Mouse (Mus musculus) midbrain, embryonic 11.5 days (tissue): ENCODE measurements around the gene Serhl. TPM values are rescaled to one million over a fixed set of nuclear protein-coding genes. Genes with fewer than 3 reads are reported as not detected.
"Not testable (repeated sequence)": the region's sequence is repeated elsewhere in the genome, so short reads cannot be mapped to it uniquely, and the experiment has no call there.

Experiments used
- ATAC-seq: fragments of 200-750 bp; cut with Nextera tagmentation; 2 replicates; pipeline ENCODE4 v1.8.0; 2017; ENCODE audit warnings: moderate TSS enrichment, moderate library complexity; ENCODE audit not compliant: low FRiP score
- DNase-seq: peaks from one replicate; pipeline ENCODE4 v3.0.0; 2015; ENCODE audit warnings: low spot score; ENCODE audit errors: missing footprints
- H3K27ac ChIP-seq: fragments of 300-500 bp; sonication (generic); 2 replicates; pipeline ENCODE4 v1.5.1; 2014; ENCODE audit warnings: low read depth, low read length
- H3K27me3 ChIP-seq: fragments of 300-500 bp; sonication (generic); 2 replicates; pipeline ENCODE4 v1.6.1; 2014; ENCODE audit warnings: mild to moderate bottlenecking, low read length, moderate library complexity, mixed read lengths; ENCODE audit not compliant: control insufficient read depth, insufficient read depth
- H3K36me3 ChIP-seq: fragments of 300-500 bp; sonication (generic); 2 replicates; pipeline ENCODE4 v1.6.1; 2014; ENCODE audit warnings: mild to moderate bottlenecking, low read length, moderate library complexity, mixed read lengths; ENCODE audit not compliant: control insufficient read depth, insufficient read depth
- H3K4me1 ChIP-seq: fragments of 300-500 bp; sonication (generic); 2 replicates; pipeline ENCODE4 v1.6.1; 2014; ENCODE audit warnings: low read length; ENCODE audit not compliant: control insufficient read depth, insufficient read depth
- H3K4me2 ChIP-seq: fragments of 300-500 bp; sonication (generic); 2 replicates; pipeline ENCODE4 v1.6.1; 2014; ENCODE audit warnings: mild to moderate bottlenecking, moderate library complexity
- H3K4me3 ChIP-seq: fragments of 300-500 bp; sonication (generic); 2 replicates; pipeline ENCODE4 v1.5.1; 2014; ENCODE audit warnings: low read depth, low read length
- H3K9ac ChIP-seq: fragments of 300-500 bp; sonication (generic); 2 replicates; pipeline ENCODE4 v1.6.1; 2014; ENCODE audit warnings: low read length
- H3K9me3 ChIP-seq: fragments of 300-500 bp; sonication (generic); 2 replicates; pipeline ENCODE4 v1.6.1; 2016; ENCODE audit warnings: low read length; ENCODE audit not compliant: control insufficient read depth
- WGBS: fragments of 180-500 bp; shearing (Covaris S2); extraction: QIAGEN DNeasy Blood & Tissue Kit; methylation state at CpG from one replicate; pipeline ENCODE4 v1.1.7; 2014; 5-methylcytosine and 5-hydroxymethylcytosine counted together
- polyA plus RNA-seq: library from polyadenylated mRNA; unstranded; fragments of >200 nt; fragmentation: Nextera tagmentation; extraction: Ambion mirVana; gene quantifications from 2 replicates; pipeline ENCODE4 v1.2.1, GENCODE M21; 2014

Serhl gene
- polyA plus RNA-seq, 1 experiment from 2014 or later = 47.0 TPM

DNA sequence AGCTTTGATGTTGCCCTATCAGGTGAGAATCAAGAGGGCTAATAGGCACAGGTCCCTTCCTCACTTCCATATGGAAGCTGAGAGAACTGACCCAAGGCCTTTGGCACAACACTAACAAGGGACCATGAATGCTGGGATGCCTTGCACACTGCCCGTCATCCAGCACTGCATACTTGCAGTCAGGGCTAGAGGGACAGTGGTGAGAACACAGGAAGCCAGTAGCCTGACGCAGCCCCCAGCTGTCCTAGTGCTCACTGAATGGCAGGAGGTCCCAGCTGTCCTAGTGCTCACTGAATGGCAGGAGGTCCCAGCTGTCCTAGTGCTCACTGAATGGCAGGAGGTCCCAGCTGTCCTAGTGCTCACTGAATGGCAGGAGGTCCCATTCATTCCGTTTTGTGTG, 37.7 kb downstream of the Serhl start:
- ATAC-seq = not testable (repeated sequence)

DNA sequence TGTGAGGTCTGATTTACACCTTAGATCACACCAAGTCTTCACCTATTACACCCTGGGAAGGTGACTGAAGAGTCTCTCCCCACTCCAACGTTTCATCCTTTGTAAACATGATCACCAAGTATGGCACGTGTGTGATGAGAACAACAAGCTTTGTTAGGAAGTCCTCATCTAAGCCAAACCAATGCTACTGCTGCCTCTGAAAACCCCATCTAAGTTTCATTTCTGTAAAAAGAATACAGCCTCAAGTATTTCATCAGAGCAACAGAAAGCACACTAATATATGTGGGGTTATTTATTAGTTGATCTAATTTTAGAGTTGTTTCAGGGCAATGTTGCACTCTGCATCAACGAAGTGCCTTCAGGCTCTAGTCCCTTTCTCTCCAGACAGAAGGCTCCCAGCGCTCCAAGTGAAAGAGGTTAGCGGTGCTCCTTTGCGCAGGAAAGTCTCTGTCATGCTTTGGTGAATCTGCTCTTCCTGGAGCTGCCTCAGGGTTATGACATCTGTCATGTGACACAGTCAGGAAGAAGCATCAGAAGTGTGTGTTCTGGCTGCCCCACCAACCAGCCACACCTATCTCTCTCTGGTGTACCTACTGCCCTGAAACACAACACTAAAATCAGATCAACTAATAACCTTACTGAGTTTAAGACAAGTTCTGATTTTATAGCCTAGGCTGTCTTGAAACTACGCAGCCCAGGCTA, 40.4 kb downstream of the Serhl start:
- DNase-seq (no peak), ATAC-seq (no peak)
- Histone ChIP-seq H3K4me3 (no peak overlapping the region), H3K9me3 (no peaks in the 10 kb centered on the region), H3K27me3 (no peaks in the 10 kb centered on the region), H3K4me2 (no peak overlapping the region), H3K9ac (no peak overlapping the region), H3K27ac (no peak overlapping the region), H3K36me3 (peaks cover 56% of the 10 kb centered on the region), H3K4me1 (no peaks in the 10 kb centered on the region)
- 93% methylated on average over 7 of the region's 7 CpGs for WGBS

More for the DNA sequence above, 37.7 kb downstream of the Serhl start:
- not testable (repeated sequence) for H3K9ac ChIP-seq, H3K4me1 ChIP-seq, DNase-seq, H3K27ac ChIP-seq, H3K4me3 ChIP-seq, H3K9me3 ChIP-seq, H3K27me3 ChIP-seq, H3K4me2 ChIP-seq
- 76% methylated on average over 3 of the region's 3 CpGs for WGBS
- H3K36me3 ChIP-seq = peaks cover 46% of the 10 kb centered on the region

DNA sequence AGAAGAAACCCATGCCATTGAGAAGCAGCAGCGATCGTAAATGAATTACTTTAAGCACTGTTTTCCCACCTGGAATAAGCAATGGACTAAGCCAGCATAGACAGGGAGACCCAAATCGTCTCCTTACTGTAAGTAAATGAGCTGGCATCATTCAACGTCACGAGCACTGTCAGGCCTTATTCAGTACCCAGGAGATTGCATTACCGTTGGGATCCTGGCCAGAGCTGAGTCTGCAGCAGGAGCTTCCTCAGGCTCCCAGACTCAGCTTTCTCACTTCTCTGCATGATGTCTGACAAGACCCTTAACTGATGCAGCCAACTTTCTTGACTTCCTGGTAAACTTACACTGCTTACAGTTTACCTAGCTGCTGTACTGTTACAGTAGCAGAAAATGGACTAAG, 45.4 kb downstream of the Serhl start:
- H3K9ac ChIP-seq = no peak overlapping the region
- no peak overlapping the region for H3K4me3 ChIP-seq
- H3K4me1 ChIP-seq = no peaks in the 10 kb centered on the region
- no peak for ATAC-seq
- no peak overlapping the region for H3K4me2 ChIP-seq
- peaks cover 39% of the 10 kb centered on the region for H3K36me3 ChIP-seq
- 89% methylated on average over 6 of the region's 6 CpGs for whole genome bisulfite sequencing
- no peaks in the 10 kb centered on the region for H3K27me3 ChIP-seq
- H3K9me3 ChIP-seq = no peaks in the 10 kb centered on the region
- DNase-seq = no peak
- H3K27ac ChIP-seq = no peak overlapping the region

DNA sequence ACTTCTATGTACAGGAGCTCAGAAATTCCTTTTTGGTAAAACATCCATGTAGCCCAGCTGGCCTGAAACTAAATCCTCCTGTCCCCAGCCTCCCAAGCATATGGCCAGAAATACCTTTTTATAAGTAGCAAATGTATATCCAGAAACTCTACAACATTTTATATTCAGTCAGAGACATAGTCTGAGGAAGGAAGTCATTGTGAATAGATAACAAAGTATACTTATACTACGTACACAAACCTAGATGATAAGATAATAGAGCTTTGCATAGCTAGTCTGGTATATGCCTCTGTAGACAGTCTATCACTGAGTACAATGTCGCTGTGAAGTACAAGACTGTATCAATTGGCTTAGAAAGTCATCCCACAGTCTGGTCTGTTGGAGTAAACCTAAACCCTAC, 46.3 kb downstream of the Serhl start:
- no peak for ATAC-seq
- H3K9ac ChIP-seq = no peak overlapping the region
- 94% methylated on average over 2 of the region's 2 CpGs for WGBS
- H3K4me2 ChIP-seq = no peak overlapping the region
- DNase-seq = no peak
- H3K4me1 ChIP-seq = no peaks in the 10 kb centered on the region
- H3K27me3 ChIP-seq = no peaks in the 10 kb centered on the region
- H3K9me3 ChIP-seq = no peaks in the 10 kb centered on the region
- no peak overlapping the region for H3K4me3 ChIP-seq
- peaks cover 36% of the 10 kb centered on the region for H3K36me3 ChIP-seq
- H3K27ac ChIP-seq = no peak overlapping the region

DNA sequence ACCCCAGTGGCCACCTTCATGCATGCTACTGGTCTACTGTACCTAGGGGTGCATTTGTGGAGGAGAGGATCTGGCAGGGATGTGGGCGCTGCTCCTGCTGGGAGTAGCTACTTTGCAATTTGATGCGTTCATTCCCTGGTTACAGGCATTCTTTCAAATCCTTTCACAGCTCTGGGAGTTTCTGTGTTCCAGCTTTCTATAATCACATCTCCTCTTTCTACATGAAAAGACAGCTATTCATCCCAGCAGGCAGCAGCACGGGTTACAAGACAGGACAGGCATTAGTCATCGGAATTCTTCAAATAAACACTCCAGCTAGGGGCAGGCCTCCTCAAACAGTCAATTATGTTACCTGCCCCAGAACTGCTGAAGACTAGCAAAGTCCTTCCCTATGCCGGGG, 53.6 kb downstream of the Serhl start:
- 50% methylated on average over 5 of the region's 5 CpGs for WGBS
- H3K4me1 ChIP-seq = peaks cover 4% of the 10 kb centered on the region
- H3K27ac ChIP-seq = no peak overlapping the region
- ATAC-seq (no peak), DNase-seq (no peak)
- H3K9ac ChIP-seq = no peak overlapping the region
- no peaks in the 10 kb centered on the region for H3K9me3 ChIP-seq
- H3K4me2 ChIP-seq = no peak overlapping the region
- H3K27me3 ChIP-seq = no peaks in the 10 kb centered on the region
- H3K4me3 ChIP-seq = no peak overlapping the region
- H3K36me3 ChIP-seq = peaks cover 14% of the 10 kb centered on the region

DNA sequence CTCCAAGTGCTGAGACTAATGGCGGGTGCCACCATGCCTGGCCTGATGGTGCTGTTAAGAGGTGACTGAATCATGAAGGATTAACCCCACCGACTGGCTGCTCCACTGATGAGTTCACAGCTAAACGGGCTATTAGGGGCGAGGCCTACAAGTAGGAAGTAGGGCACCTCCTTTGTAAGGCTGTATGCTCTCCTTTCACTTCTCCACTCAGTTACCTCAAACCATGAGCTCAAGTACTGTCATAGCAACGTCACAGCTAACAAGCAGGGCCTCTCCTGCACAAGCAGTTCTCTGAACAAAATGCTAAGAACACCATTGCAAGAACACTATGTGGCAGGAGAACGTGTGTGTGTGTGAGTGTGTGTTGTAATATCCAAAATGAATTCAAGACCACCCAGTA, 56.2 kb downstream of the Serhl start:
- Histone ChIP-seq H3K27ac (no peak overlapping the region), H3K27me3 (no peaks in the 10 kb centered on the region), H3K36me3 (peaks cover 9% of the 10 kb centered on the region; the same call in 1 of the 2 replicates), H3K9me3 (no peaks in the 10 kb centered on the region), H3K4me1 (peaks cover 10% of the 10 kb centered on the region), H3K4me2 (no peak overlapping the region), H3K9ac (no peak overlapping the region), H3K4me3 (no peak overlapping the region)
- DNase-seq (no peak), ATAC-seq (no peak)
- WGBS = 91% methylated on average over 6 of the region's 6 CpGs

DNA sequence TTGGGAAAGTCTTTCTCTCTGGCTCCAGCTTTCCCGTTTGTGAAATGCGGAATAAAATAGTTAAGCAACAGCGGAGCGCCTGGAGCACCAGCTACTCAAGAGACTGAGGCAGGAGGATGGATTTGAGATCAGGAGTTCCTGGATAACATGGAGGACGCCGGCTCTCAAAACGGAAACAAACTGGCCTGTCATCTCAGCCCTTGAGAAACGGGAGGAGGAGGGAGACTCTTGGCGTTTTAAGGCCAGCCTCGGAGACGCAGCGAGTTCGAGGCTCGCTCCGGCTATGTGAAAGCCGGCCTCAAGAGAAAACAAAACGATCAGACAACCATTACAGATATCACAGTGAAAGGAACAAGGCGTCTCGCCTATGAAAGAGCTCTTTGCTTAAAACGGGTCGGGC, 59.1 kb downstream of the Serhl start:
- Histone ChIP-seq H3K36me3 (peaks cover 9% of the 10 kb centered on the region; the same call in 1 of the 2 replicates), H3K4me2 (peak overlapping the region; percentile 91), H3K9me3 (no peaks in the 10 kb centered on the region), H3K9ac (peak overlapping the region; percentile 93), H3K27me3 (no peaks in the 10 kb centered on the region), H3K27ac (peak overlapping the region; percentile 89; the same call in 1 of the 2 replicates), H3K4me3 (peak overlapping the region; percentile 61), H3K4me1 (peaks cover 8% of the 10 kb centered on the region)
- WGBS = 4% methylated on average over 21 of the region's 21 CpGs
- peak; percentile 93 for DNase-seq
- no peak for ATAC-seq

DNA sequence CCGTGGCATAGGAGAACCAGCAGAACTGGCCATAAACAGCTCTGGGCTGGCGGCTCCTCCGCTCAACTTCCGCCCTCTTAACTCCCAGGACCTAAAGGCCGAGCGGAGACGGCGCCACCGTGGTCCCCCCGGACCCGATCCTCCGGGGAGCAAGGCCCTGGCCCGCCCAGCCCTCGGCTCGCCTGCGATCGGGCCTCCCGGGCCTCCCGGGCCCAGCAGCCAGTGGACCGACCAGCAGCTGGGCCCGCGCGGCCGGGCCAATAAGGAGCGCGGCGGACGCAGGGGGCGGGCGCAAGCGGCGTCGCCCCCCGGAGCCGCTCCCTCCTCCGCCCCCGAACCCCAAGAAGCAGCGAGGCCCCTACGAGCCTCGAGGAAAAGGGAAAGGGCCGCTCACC, 59.5 kb downstream of the Serhl start:
- WGBS = under 1% methylated on average over 37 of the region's 41 CpGs
- peaks cover 9% of the 10 kb centered on the region; the same call in 1 of the 2 replicates for H3K36me3 ChIP-seq
- H3K9me3 ChIP-seq = no peaks in the 10 kb centered on the region

DNA sequence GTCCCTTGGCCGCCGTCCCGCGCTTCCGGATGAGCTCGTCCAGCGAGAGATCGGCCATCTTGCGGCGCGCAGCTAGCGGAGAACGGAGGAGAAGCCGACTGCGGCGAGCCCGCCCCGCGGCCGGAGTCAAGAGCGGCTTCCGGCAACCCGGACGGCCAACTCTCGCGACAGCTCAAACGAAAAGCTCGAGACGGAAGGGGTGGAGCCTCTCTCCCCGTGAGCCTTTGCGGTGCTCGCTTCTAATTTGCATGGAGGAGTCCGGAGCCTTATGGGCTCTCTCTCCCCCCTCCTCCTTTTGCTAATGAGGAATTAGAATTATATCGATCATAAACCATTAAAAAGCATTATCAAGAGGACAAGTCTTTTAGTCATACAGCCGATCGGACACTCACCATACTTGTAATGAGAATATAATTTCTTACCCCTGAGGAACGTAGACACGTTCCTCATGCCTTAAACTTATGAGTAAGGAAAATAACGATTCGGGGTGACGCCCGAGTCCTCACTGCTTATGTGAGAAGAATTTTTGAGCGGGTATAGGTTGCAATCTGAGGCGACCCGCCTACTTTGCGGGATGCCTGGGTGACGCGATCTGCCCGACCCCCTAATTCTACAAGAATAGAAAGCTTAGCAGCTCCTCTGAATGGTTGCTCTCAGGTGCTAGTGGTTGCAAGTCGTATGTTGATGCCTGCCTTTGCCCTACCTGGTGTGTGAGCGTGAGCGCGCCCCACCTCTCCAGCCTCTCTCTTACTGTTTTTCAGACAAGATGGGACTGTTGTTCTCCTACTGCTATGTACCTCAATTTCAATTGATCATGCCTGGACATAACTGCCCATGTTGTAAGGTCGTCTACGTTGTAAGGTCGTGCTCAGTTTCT, 60.1 kb downstream of the Serhl start, which contains the start of gene Poldip3:
TSS of gene Poldip3 (minus strand) at position 189 of the 877 bp plus-strand sequence.
- peaks cover 8% of the 10 kb centered on the region for H3K4me1 ChIP-seq
- peaks cover 9% of the 10 kb centered on the region; the same call in 1 of the 2 replicates for H3K36me3 ChIP-seq
- peak; percentile 100 for DNase-seq
- H3K27me3 ChIP-seq = no peaks in the 10 kb centered on the region
- H3K4me3 ChIP-seq = peak within 1 kb of the TSS; percentile 61
- H3K9me3 ChIP-seq = no peaks in the 10 kb centered on the region
- peak; percentile 93 for ATAC-seq
- H3K27ac ChIP-seq = peak within 1 kb of the TSS; percentile 89
- H3K4me2 ChIP-seq = peak within 1 kb of the TSS; percentile 91
- under 1% methylated on average over 56 of the region's 56 CpGs for WGBS
- peak within 1 kb of the TSS; percentile 93 for H3K9ac ChIP-seq

More for the DNA sequence above, 59.5 kb downstream of the Serhl start:
- Histone ChIP-seq H3K4me1 (peaks cover 8% of the 10 kb centered on the region), H3K4me3 (peak overlapping the region; percentile 61), H3K4me2 (peak overlapping the region; percentile 91), H3K27me3 (no peaks in the 10 kb centered on the region), H3K9ac (peak overlapping the region; percentile 93), H3K27ac (peak overlapping the region; percentile 89)
- DNase-seq = no peak
- peak; percentile 85 for ATAC-seq
